Mouse (Mus musculus): ENCODE measurements at regions not wholly inside any gene's neighbourhood (a gene's known extent, or its start where the extent isn't known, plus 50 kb on each side); places are given as distances from the start of the nearest gene placed in this dataset.

GRCm38 (mm10) chr4:56483708-56484107 is 256.2 kb upstream of the Gm26657 start:
- no peak for DNase-seq (ENCODE audit: low spot score in 2 of 2)

GRCm38 (mm10) chr4:56456788-56457187 is 283.1 kb upstream of the Gm26657 start:
- DNase-seq (ENCODE audit: low spot score in 2 of 2) = no peak

- DNase-seq (ENCODE audit: low spot score in 2 of 2) = no peak
Measured at GRCm38 (mm10) chr4:56421575-56421974, 318.3 kb upstream of the Gm26657 start.

- DNase-seq (ENCODE audit: low spot score in 2 of 2) = no peak
Measured at GRCm38 (mm10) chr4:56419122-56419913, 320.6 kb upstream of the Gm26657 start.

GRCm38 (mm10) chr4:56411024-56411636 is 328.7 kb upstream of the Gm26657 start:
- no peak for DNase-seq (ENCODE audit: low spot score in 2 of 2)

- no peak for DNase-seq (ENCODE audit: low spot score in 2 of 2)
Measured at GRCm38 (mm10) chr4:56393793-56394192, 346.1 kb upstream of the Gm26657 start.

- DNase-seq (ENCODE audit: low spot score in 2 of 2) = no peak
Measured at GRCm38 (mm10) chr4:56387051-56387450, 352.8 kb upstream of the Gm26657 start.

- peak in 1 of 2 experiments; percentile 3 for DNase-seq (ENCODE audit: low spot score in 2 of 2)
Measured at GRCm38 (mm10) chr4:56375745-56376144, 364.1 kb upstream of the Gm26657 start.

GRCm38 (mm10) chr4:56374466-56374865 is 365.4 kb upstream of the Gm26657 start:
- peak in 1 of 2 experiments; percentile 5 for DNase-seq (ENCODE audit: low spot score in 2 of 2)

GRCm38 (mm10) chr4:56373746-56374145 is 366.1 kb upstream of the Gm26657 start:
- DNase-seq (ENCODE audit: low spot score in 2 of 2) = no peak

GRCm38 (mm10) chr4:56373167-56373566 is 366.7 kb upstream of the Gm26657 start:
- DNase-seq (ENCODE audit: low spot score in 2 of 2) = no peak

- DNase-seq (ENCODE audit: low spot score in 2 of 2) = no peak
Measured at GRCm38 (mm10) chr4:56372711-56373110, 367.2 kb upstream of the Gm26657 start.

GRCm38 (mm10) chr4:56364594-56364993 is 375.3 kb upstream of the Gm26657 start:
- DNase-seq (ENCODE audit: low spot score in 2 of 2) = no peak

- no peak for DNase-seq (ENCODE audit: low spot score in 2 of 2)
Measured at GRCm38 (mm10) chr4:56362121-56362520, 377.7 kb upstream of the Gm26657 start.

- DNase-seq (ENCODE audit: low spot score in 2 of 2) = no peak
Measured at GRCm38 (mm10) chr4:56349216-56349615, 390.7 kb upstream of the Gm26657 start.

- no peak for DNase-seq (ENCODE audit: low spot score in 2 of 2)
Measured at GRCm38 (mm10) chr4:56325156-56325555, 414.7 kb upstream of the Gm26657 start.

GRCm38 (mm10) chr4:56319134-56319533 is 420.7 kb upstream of the Gm26657 start:
- DNase-seq (ENCODE audit: low spot score in 2 of 2) = no peak

- no peak for DNase-seq (ENCODE audit: low spot score in 2 of 2)
Measured at GRCm38 (mm10) chr4:56305664-56306330, 434.1 kb upstream of the Gm26657 start.

GRCm38 (mm10) chr4:56304275-56304674 is 435.6 kb upstream of the Gm26657 start:
- DNase-seq (ENCODE audit: low spot score in 2 of 2) = no peak

GRCm38 (mm10) chr4:56287980-56288379 is 451.9 kb upstream of the Gm26657 start:
- no peak for DNase-seq (ENCODE audit: low spot score in 2 of 2)

GRCm38 (mm10) chr4:56284490-56284889 is 455.4 kb upstream of the Gm26657 start:
- DNase-seq (ENCODE audit: low spot score in 2 of 2) = no peak

- DNase-seq (ENCODE audit: low spot score in 2 of 2) = no peak
Measured at GRCm38 (mm10) chr4:56275836-56276235, 464.0 kb upstream of the Gm26657 start.

- DNase-seq (ENCODE audit: low spot score in 2 of 2) = no peak
Measured at GRCm38 (mm10) chr4:56271390-56271789, 468.5 kb upstream of the Gm26657 start.

All from cerebellum, postnatal 4 days (tissue).